Mouse (Mus musculus) liver, postnatal 0 days (tissue): ENCODE results near the gene Tmem41b.

Experiments used
- CTCF ChIP-seq: sonication (generic); IDR thresholded peaks from 2 replicates; pipeline ENCODE4 v1.5.1; 2016; ENCODE audit warnings: antibody characterized with exemption, low read depth
- EP300 ChIP-seq: IDR thresholded peaks from 2 replicates; pipeline ENCODE4 v1.6.1; 2016; ENCODE audit warnings: antibody characterized with exemption, low read depth, mild to moderate bottlenecking

DNA sequence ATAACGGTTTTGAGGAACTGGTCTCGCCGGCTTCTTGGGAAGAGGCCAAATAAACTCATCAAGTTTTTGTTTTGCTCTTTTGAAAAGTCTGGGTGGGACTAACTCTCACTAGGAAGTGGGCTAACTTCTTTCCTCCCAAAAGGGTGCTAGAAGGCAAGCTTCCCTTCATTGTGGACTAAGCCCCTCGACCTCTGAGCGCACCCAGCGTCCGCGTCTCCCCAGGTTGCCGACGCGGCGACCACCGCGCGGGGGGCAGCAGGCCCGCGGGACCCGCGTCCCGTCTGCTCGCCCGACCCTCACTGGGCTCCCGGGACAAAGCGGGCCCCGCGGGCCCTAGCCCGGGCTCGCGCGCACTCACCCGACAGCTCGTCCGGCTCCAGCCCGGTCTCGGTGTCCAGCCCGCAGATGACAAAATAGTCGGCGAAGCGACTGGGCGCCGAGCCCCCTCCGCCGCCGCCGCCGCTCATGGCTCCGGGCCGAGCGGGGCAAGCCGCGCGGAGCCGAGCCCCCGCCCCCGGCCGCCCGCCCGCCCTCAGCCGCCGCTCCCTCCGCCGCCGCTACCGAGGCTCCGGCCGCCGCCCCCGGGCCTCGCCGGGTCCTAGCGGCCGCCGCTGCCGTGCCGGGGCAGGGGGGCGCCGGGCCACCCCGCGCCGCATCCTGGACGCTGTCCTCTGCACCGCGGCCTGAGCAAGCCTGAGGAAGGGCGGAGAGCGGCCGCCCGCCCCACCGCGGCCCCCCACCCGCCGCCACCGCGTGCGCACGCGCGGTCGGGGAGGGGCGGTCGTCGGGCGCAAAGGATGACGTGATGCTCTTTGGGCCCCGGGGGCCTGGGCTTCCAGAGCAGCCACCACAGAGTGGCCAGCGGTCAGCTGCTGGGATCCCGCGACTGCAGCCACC, 26.8 kb downstream of the Tmem41b start, which contains the start of gene Dennd5a:
- TF ChIP-seq CTCF, result no peak
- TF ChIP-seq EP300, result no peak
